Mouse (Mus musculus): ENCODE results near the gene Tspan7.

DNA sequence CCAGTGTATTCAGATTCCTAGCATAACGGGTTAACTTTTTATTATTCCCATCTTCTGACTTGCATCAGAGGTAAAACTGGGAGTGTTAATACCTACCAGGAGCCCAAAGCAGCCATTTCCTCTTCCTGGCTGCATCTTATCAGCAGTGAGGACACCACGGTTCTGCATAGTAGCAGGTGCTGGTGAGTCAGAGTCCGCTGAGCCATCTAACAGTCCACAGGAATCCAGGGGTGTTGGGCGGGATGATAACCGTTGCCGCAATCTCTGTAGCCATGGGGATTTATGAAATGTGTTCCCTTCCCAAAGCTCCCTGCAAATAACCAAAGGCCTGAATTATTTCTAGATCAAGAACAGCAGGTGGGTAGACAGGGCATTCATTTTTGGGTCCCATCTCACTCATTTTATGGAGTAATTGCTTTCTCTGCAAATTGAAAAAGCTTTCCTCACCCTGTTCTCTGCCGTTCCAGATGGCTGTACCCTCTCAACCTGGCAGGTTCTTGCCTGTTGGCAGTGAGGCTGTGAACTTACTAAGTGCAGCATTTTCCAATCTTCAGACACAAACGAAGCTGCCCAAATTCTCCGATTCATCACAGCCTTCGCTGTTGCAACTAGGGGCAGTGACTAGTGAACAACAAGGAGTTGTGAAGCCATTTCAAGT, 35.5 kb upstream of the Tspan7 start:
- no peak for TF ChIP-seq ZC3H11A (IDR thresholded peaks at IDR 0.05; ENCODE audit: borderline replicate concordance, low read depth, low read length)
- TF ChIP-seq MAFK (IDR thresholded peaks at IDR 0.05; ENCODE audit: insufficient read depth, low read depth, low read length), result no peak
- no peak for TF ChIP-seq HCFC1 (IDR thresholded peaks at IDR 0.05; ENCODE audit: borderline replicate concordance, insufficient read depth, low read length)
- TF ChIP-seq ZNF384 (IDR thresholded peaks at IDR 0.05; ENCODE audit: low read depth, low read length), result no peak
- TF ChIP-seq CHD2 (IDR thresholded peaks at IDR 0.05; ENCODE audit: low read depth, low read length), result no peak

Measured in ES-E14 (cell line).